Mouse (Mus musculus) urinary bladder, postnatal 4 days (tissue): ENCODE data around the gene Cbr2.

ENCODE experiments used
- DNase-seq, 2 experiments: peaks; one replicate each; pipeline ENCODE4 v3.0.0; 2021 to 2022; ENCODE audit warnings: low spot score in 2 of 2

The Cbr2 gene

GRCm38 (mm10) chr11:120712771-120713568, 18.9 kb downstream of the Cbr2 start:
- no peak for DNase-seq

- DNase-seq = no peak
These were observed 19.8 kb downstream of the Cbr2 start for GRCm38 (mm10) chr11:120711980-120712604.

GRCm38 (mm10) chr11:120710672-120711071, 21.2 kb downstream of the Cbr2 start:
- DNase-seq = no peak

GRCm38 (mm10) chr11:120709551-120709950, 22.4 kb downstream of the Cbr2 start:
- DNase-seq = no peak

GRCm38 (mm10) chr11:120707969-120708368, 23.9 kb downstream of the Cbr2 start:
- no peak for DNase-seq

- DNase-seq = no peak
These were observed 24.7 kb downstream of the Cbr2 start for GRCm38 (mm10) chr11:120707225-120707624.

- no peak for DNase-seq
These were observed 25.8 kb downstream of the Cbr2 start for GRCm38 (mm10) chr11:120706120-120706519.

- no peak for DNase-seq
These were observed 27.2 kb downstream of the Cbr2 start for GRCm38 (mm10) chr11:120704486-120705325.

GRCm38 (mm10) chr11:120703696-120704454, 28.0 kb downstream of the Cbr2 start:
- DNase-seq = no peak

- no peak for DNase-seq
These were observed 34.2 kb downstream of the Cbr2 start for GRCm38 (mm10) chr11:120697741-120698140.

GRCm38 (mm10) chr11:120696568-120696967, 35.3 kb downstream of the Cbr2 start:
- no peak for DNase-seq

- DNase-seq = no peak
These were observed 36.3 kb downstream of the Cbr2 start for GRCm38 (mm10) chr11:120695641-120696040.

- no peak for DNase-seq
These were observed 36.7 kb downstream of the Cbr2 start for GRCm38 (mm10) chr11:120695184-120695583.

- DNase-seq = no peak
These were observed 38.5 kb downstream of the Cbr2 start for GRCm38 (mm10) chr11:120693461-120693860.

- no peak for DNase-seq
These were observed 39.4 kb downstream of the Cbr2 start for GRCm38 (mm10) chr11:120692471-120693011.

- no peak for DNase-seq
These were observed 42.5 kb downstream of the Cbr2 start for GRCm38 (mm10) chr11:120689365-120689764.

- DNase-seq = no peak
These were observed 45.2 kb downstream of the Cbr2 start for GRCm38 (mm10) chr11:120686650-120687272.

- no peak for DNase-seq
These were observed 47.3 kb downstream of the Cbr2 start for GRCm38 (mm10) chr11:120684660-120685059.

- DNase-seq = no peak
These were observed 47.8 kb downstream of the Cbr2 start for GRCm38 (mm10) chr11:120684086-120684485.

GRCm38 (mm10) chr11:120683536-120683935, 48.4 kb downstream of the Cbr2 start:
- DNase-seq = no peak

- no peak for DNase-seq
These were observed 49.2 kb downstream of the Cbr2 start for GRCm38 (mm10) chr11:120682683-120683082.
